Mouse (Mus musculus) liver, embryonic 14.5 days (tissue): ENCODE data around the gene Ctrc. TPM values are rescaled to one million over a fixed set of nuclear protein-coding genes. Genes with fewer than 3 reads are reported as not detected.
A peak's percentile ranks its signal among the peaks of the same experiment; 100 is the strongest.

Experiments used
- ATAC-seq: fragments of 200-750 bp; cut with Nextera tagmentation; 2 replicates; pipeline ENCODE4 v1.8.0; 2017; ENCODE audit warnings: moderate number of reproducible peaks, mild to moderate bottlenecking, moderate library complexity; ENCODE audit not compliant: insufficient read depth
- DNase-seq, 3 experiments: peaks; one replicate each; pipeline ENCODE4 v3.0.0-alpha.2; 2012 to 2013; ENCODE audit warnings: low read depth in 3 of 3, low spot score in 3 of 3
- H3K27ac ChIP-seq: fragments of 300-500 bp; sonication (generic); 2 replicates; pipeline ENCODE4 v1.5.1; 2014; ENCODE audit warnings: moderate library complexity, mild to moderate bottlenecking, control low read depth, inconsistent platforms
- H3K27me3 ChIP-seq: fragments of 300-500 bp; sonication (generic); 2 replicates; pipeline ENCODE4 v1.6.1; 2014; ENCODE audit warnings: mild to moderate bottlenecking, low read length, moderate library complexity; ENCODE audit not compliant: control insufficient read depth, insufficient read depth
- H3K36me3 ChIP-seq: fragments of 300-500 bp; sonication (generic); replicated peaks from 2 replicates; pipeline ENCODE4 v1.6.1; 2014; ENCODE audit warnings: low read depth; ENCODE audit not compliant: control insufficient read depth, insufficient read depth
- H3K4me1 ChIP-seq, 2 experiments: fragments of 200-500 bp in 1 of 2; fragments of 300-500 bp in 1 of 2; sonication (generic) in 1 of 2; replicated peaks; 2 replicates each; pipeline ENCODE4 v1.6.1; 2012 to 2014; ENCODE audit warnings: antibody characterized with exemption in 1 of 2, inconsistent platforms in 1 of 2, low read length in 1 of 2; ENCODE audit not compliant: control insufficient read depth in 2 of 2, insufficient read depth in 2 of 2
- H3K4me2 ChIP-seq: fragments of 300-500 bp; sonication (generic); 2 replicates; pipeline ENCODE4 v1.6.1; 2014; ENCODE audit warnings: low read depth, mild to moderate bottlenecking, control low read depth, moderate library complexity
- H3K4me3 ChIP-seq, 2 experiments: fragments of 200-500 bp in 1 of 2; fragments of 300-500 bp in 1 of 2; sonication (generic) in 1 of 2; 2 replicates each; pipeline ENCODE4 v1.5.1; 2012 to 2014; ENCODE audit warnings: low read depth in 2 of 2, low read length in 2 of 2, mild to moderate bottlenecking in 2 of 2, control low read depth in 1 of 2, inconsistent platforms in 1 of 2, moderate library complexity in 1 of 2; ENCODE audit not compliant: insufficient read depth in 1 of 2
- H3K9ac ChIP-seq: fragments of 300-500 bp; sonication (generic); replicated peaks from 2 replicates; pipeline ENCODE4 v1.6.1; 2014; ENCODE audit warnings: mild to moderate bottlenecking, control low read depth, moderate library complexity
- H3K9me3 ChIP-seq: fragments of 300-500 bp; sonication (generic); 2 replicates; pipeline ENCODE4 v1.6.1; 2016; ENCODE audit warnings: low read length, mixed read lengths; ENCODE audit not compliant: control insufficient read depth
- CTCF ChIP-seq: IDR thresholded peaks from 2 replicates; pipeline ENCODE4 v1.5.1; 2016; ENCODE audit warnings: antibody characterized with exemption, low read depth, control low read depth
- EP300 ChIP-seq: IDR thresholded peaks from 2 replicates; pipeline ENCODE4 v1.6.1; 2016; ENCODE audit warnings: antibody characterized with exemption, low read depth
- WGBS: fragments of 180-500 bp; shearing (Covaris S2); extraction: QIAGEN DNeasy Blood & Tissue Kit; methylation state at CpG from one replicate; pipeline ENCODE4 v1.1.7; 2014; ENCODE audit not compliant: insufficient replicate concordance; 5-methylcytosine and 5-hydroxymethylcytosine counted together
- polyA plus RNA-seq, 2 experiments: library from polyadenylated mRNA; depleted of rRNA in 1 of 2; stranded (reverse) in 1 of 2; unstranded in 1 of 2; fragments of >200 nt; fragmentation: Nextera tagmentation in 1 of 2; extraction: Ambion mirVana in 1 of 2; gene quantifications; 2 replicates each; pipeline versions ENCODE4 v1.2.1 to v1.2.3; 2012 to 2014

The Ctrc gene
- polyA plus RNA-seq, 2 experiments: not detected

DNA sequence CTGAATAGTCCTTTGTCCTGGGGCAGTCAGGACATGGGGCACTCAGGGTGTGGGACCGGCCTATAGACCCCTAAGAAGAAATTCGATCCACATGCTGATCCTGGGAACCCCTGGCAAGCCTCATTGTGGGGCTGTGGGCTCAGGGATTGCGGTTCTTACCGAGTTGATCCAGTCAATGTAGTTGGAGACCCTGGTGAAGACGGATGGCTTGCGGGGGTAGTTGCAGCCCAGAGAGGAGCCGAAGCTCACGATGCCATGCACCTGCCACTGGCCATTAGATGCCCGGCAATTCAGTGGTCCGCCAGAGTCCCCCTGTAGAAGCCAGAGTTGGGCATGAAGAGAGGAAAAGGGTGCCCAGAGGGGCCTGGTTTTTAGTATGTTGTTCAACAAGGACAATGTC is 28.5 kb downstream of the Ctrc start:
- H3K9ac ChIP-seq: no peak overlapping the region

DNA sequence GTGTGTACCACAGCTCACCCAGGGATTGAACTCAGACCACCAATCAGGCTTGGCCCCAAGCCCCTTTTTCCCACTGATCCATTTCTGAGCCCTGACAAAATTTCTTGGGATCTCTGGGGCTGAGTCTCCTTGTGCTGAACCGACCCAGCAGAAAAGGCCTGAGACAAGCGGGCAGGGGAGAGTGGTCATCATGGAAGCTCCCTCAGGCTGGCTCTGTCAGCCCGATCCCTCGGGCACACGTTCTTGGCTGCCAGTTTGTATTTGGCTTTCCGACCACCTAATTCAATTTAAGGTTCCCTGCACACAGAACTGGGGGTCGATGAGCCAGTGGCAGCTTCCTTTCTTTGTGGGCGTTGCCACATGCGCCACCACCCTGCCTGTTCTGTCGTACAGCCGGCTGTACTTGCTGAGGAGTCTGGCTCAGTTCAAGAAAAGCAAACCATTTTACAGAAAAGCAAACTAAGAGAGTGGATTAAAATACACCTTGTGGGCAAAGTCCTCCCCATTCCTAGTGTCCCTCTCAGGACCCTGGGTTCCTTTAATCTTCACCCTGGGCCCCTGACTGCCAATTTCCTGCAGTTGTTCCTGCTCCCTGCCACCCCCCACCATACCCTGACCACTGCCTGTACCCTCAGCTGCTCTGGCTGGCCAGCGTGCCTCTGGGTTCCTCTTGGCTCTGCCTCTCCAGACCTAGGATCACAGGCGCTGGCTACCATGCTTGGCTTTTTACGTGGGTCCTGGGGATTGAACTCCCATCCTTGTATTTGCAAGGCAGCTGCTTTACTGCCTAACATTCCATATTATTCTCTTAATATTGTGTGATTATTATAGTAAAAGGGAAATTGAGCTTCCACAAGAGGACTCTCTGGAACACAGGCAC is 29.1 kb downstream of the Ctrc start:
- WGBS: 51% methylated on average over 14 of the region's 14 CpGs
- no peaks in the 10 kb centered on the region for H3K4me1 ChIP-seq
- no peak overlapping the region for H3K9ac ChIP-seq
- TF ChIP-seq EP300 (no peak), CTCF (no peak)
- no peak for ATAC-seq
- no peak for DNase-seq
- no peak overlapping the region for H3K27ac ChIP-seq
- H3K9me3 ChIP-seq: no peaks in the 10 kb centered on the region
- H3K36me3 ChIP-seq: peaks cover 6% of the 10 kb centered on the region
- no peaks in the 10 kb centered on the region for H3K27me3 ChIP-seq
- no peak overlapping the region for H3K4me2 ChIP-seq
- H3K4me3 ChIP-seq: no peak overlapping the region

More for the DNA sequence above, 28.5 kb downstream of the Ctrc start:
- H3K4me3 ChIP-seq: no peak overlapping the region
- DNase-seq (no peak), ATAC-seq (no peak)
- no peak overlapping the region for H3K27ac ChIP-seq
- H3K27me3 ChIP-seq: no peaks in the 10 kb centered on the region
- no peaks in the 10 kb centered on the region for H3K9me3 ChIP-seq
- H3K36me3 ChIP-seq: peaks cover 2% of the 10 kb centered on the region; the same call in 1 of the 2 replicates
- 77% methylated on average over 10 of the region's 10 CpGs for WGBS
- H3K4me2 ChIP-seq: no peak overlapping the region
- TF ChIP-seq CTCF (no peak), EP300 (no peak)
- no peaks in the 10 kb centered on the region for H3K4me1 ChIP-seq

DNA sequence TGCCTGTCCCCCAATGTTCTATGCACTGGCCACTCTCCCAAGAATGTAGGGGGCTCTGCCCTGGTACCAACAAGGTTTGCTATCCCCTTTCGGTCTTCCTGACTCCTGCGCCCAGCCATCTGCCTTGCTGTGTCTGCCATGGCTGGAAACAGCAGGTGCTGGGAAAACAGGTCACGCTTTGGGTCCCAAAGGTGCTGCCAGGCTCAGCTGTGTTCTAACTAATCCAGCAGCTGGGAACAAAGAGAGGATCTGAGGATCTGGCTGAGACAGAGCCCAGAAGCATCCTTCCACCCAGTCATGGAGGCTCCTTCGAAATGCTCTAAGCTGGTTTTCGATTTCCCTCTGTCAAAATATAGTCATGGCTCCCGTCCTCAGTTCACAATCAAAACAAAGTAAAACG is 29.9 kb downstream of the Ctrc start:
- no peak overlapping the region for H3K4me2 ChIP-seq
- TF ChIP-seq CTCF (no peak), EP300 (no peak)
- no peak overlapping the region for H3K9ac ChIP-seq
- H3K36me3 ChIP-seq: peaks cover 11% of the 10 kb centered on the region
- no peaks in the 10 kb centered on the region for H3K27me3 ChIP-seq
- no peak overlapping the region for H3K4me3 ChIP-seq
- H3K9me3 ChIP-seq: no peaks in the 10 kb centered on the region
- no peaks in the 10 kb centered on the region for H3K4me1 ChIP-seq
- DNase-seq (no peak), ATAC-seq (no peak)
- no peak overlapping the region for H3K27ac ChIP-seq
- 76% methylated on average over 7 of the region's 7 CpGs for WGBS

GRCm38 (mm10) chr4:141811375-141811774 is 34.8 kb downstream of the Ctrc start:
- Histone ChIP-seq H3K9ac (no peak overlapping the region), H3K4me2 (no peak overlapping the region), H3K9me3 (no peaks in the 10 kb centered on the region), H3K4me1 (no peaks in the 10 kb centered on the region), H3K4me3 (no peak overlapping the region), H3K27ac (no peak overlapping the region), H3K27me3 (no peaks in the 10 kb centered on the region), H3K36me3 (peaks cover 40% of the 10 kb centered on the region)
- no peak for TF ChIP-seq CTCF
- no peak for TF ChIP-seq EP300
- ATAC-seq: no peak
- no peak for DNase-seq
- WGBS: 88% methylated on average over 7 of the region's 7 CpGs

DNA sequence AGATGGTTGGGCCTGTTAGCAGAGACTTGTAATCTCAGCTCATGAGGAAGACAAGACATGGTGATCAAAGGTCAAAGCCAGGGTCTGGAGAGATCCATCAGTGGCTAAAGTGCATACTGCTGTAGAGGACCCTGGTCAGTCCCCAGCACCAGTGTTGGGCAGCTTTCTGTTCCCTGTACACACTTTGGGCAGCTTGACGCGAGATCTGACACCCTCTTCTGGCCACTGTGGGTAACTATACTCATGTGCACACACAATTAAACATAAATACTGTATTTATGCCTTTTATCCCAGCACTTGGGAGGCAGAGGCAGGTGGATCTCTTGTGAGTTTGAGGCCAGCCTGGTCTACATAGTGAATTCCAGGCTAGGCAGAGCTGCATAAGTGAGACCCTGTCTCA is 35.2 kb downstream of the Ctrc start:
- Histone ChIP-seq H3K36me3 (peaks cover 43% of the 10 kb centered on the region), H3K4me1 (no peaks in the 10 kb centered on the region)

More for the DNA sequence above, 35.2 kb downstream of the Ctrc start:
- WGBS: 92% methylated on average over 2 of the region's 2 CpGs
- no peak for TF ChIP-seq EP300
- TF ChIP-seq CTCF: peak; percentile 52
- H3K9ac ChIP-seq: no peak overlapping the region
- no peak overlapping the region for H3K27ac ChIP-seq
- H3K4me2 ChIP-seq: no peak overlapping the region
- ATAC-seq: no peak
- no peaks in the 10 kb centered on the region for H3K9me3 ChIP-seq
- DNase-seq: no peak
- no peaks in the 10 kb centered on the region for H3K27me3 ChIP-seq
- H3K4me3 ChIP-seq: no peak overlapping the region
